Mouse (Mus musculus) cerebellum, postnatal 10 days (tissue): ENCODE measurements around the gene Mical2.

Experiments used
- DNase-seq, 2 experiments: peaks; one replicate each; pipeline ENCODE4 v3.0.0; 2021; ENCODE audit warnings: mixed read lengths in 2 of 2

Gene Mical2

GRCm38 (mm10) chr7:112212921-112213721 lies 12.5 kb upstream of the Mical2 start:
- DNase-seq, result peak; percentile 49 to 57

- DNase-seq, result no peak
Measured at GRCm38 (mm10) chr7:112215871-112216270, 9.8 kb upstream of the Mical2 start.

- DNase-seq, result no peak
Measured at GRCm38 (mm10) chr7:112216720-112217119, 8.9 kb upstream of the Mical2 start.

- DNase-seq, result no peak
Measured at GRCm38 (mm10) chr7:112217208-112217607, 8.4 kb upstream of the Mical2 start.

GRCm38 (mm10) chr7:112222733-112223524 lies 2.7 kb upstream of the Mical2 start:
- no peak for DNase-seq

- no peak for DNase-seq
Measured at GRCm38 (mm10) chr7:112224854-112225253, 802 bp upstream of the Mical2 start.

- DNase-seq, result no peak
Measured at GRCm38 (mm10) chr7:112226446-112227265, 1.0 kb downstream of the Mical2 start.

GRCm38 (mm10) chr7:112227266-112227562 lies 1.6 kb downstream of the Mical2 start:
- DNase-seq, result no peak

- peak in 1 of 2 experiments; percentile 27 for DNase-seq
Measured at GRCm38 (mm10) chr7:112228827-112229498, 3.3 kb downstream of the Mical2 start.

- DNase-seq, result peak in 1 of 2 experiments; percentile 44
Measured at GRCm38 (mm10) chr7:112231731-112232130, 6.1 kb downstream of the Mical2 start.

- peak; percentile 81 to 85 for DNase-seq
Measured at GRCm38 (mm10) chr7:112233345-112234005, 7.8 kb downstream of the Mical2 start.

- DNase-seq, result no peak
Measured at GRCm38 (mm10) chr7:112234410-112234809, 8.8 kb downstream of the Mical2 start.

- DNase-seq, result peak in 1 of 2 experiments; percentile 55
Measured at GRCm38 (mm10) chr7:112235493-112235892, 9.8 kb downstream of the Mical2 start.

- DNase-seq, result no peak
Measured at GRCm38 (mm10) chr7:112237211-112237610, 11.6 kb downstream of the Mical2 start.

- peak in 1 of 2 experiments; percentile 46 for DNase-seq
Measured at GRCm38 (mm10) chr7:112237868-112238267, 12.2 kb downstream of the Mical2 start.

GRCm38 (mm10) chr7:112238768-112239728 lies 13.4 kb downstream of the Mical2 start:
- no peak for DNase-seq

- DNase-seq, result no peak
Measured at GRCm38 (mm10) chr7:112240748-112241147, 15.1 kb downstream of the Mical2 start.

GRCm38 (mm10) chr7:112241211-112241944 lies 15.7 kb downstream of the Mical2 start:
- DNase-seq, result peak; percentile 75 to 81

- DNase-seq, result peak; percentile 75 to 83
Measured at GRCm38 (mm10) chr7:112241945-112242329, 16.3 kb downstream of the Mical2 start.

- DNase-seq, result no peak
Measured at GRCm38 (mm10) chr7:112242587-112242986, 16.9 kb downstream of the Mical2 start.
